Mouse (Mus musculus): ENCODE results near the gene Oprm1. TPM values are rescaled to one million over a fixed set of nuclear protein-coding genes. Genes with fewer than 3 reads are reported as not detected.

Gene Oprm1
- total RNA-seq, 4 experiments from 2014 or later: not detected

- no peak for DNase-seq (ENCODE audit: low spot score in 2 of 2)
Observed at GRCm38 (mm10) chr10:6890348-6891009, 132.2 kb downstream of the Oprm1 start.

- no peak for DNase-seq (ENCODE audit: low spot score in 2 of 2)
Observed at GRCm38 (mm10) chr10:6895796-6896195, 137.5 kb downstream of the Oprm1 start.

GRCm38 (mm10) chr10:6896659-6897303 lies 138.5 kb downstream of the Oprm1 start:
- DNase-seq (ENCODE audit: low spot score in 2 of 2): no peak

GRCm38 (mm10) chr10:6900126-6900525 lies 141.8 kb downstream of the Oprm1 start:
- DNase-seq (ENCODE audit: low spot score in 2 of 2): no peak

- DNase-seq (ENCODE audit: low spot score in 2 of 2): no peak
Observed at GRCm38 (mm10) chr10:6901819-6902393, 143.6 kb downstream of the Oprm1 start.

GRCm38 (mm10) chr10:6909763-6910162 lies 151.5 kb downstream of the Oprm1 start:
- no peak for DNase-seq (ENCODE audit: low spot score in 2 of 2)

- DNase-seq (ENCODE audit: low spot score in 2 of 2): no peak
Observed at GRCm38 (mm10) chr10:6915991-6916390, 157.7 kb downstream of the Oprm1 start.

- DNase-seq (ENCODE audit: low spot score in 2 of 2): no peak
Observed at GRCm38 (mm10) chr10:6916545-6917257, 158.4 kb downstream of the Oprm1 start.

GRCm38 (mm10) chr10:6926724-6927123 lies 168.4 kb downstream of the Oprm1 start:
- DNase-seq (ENCODE audit: low spot score in 2 of 2): no peak

- no peak for DNase-seq (ENCODE audit: low spot score in 2 of 2)
Observed at GRCm38 (mm10) chr10:6927600-6928223, 169.4 kb downstream of the Oprm1 start.

- no peak for DNase-seq (ENCODE audit: low spot score in 2 of 2)
Observed at GRCm38 (mm10) chr10:6928905-6929304, 170.6 kb downstream of the Oprm1 start.

GRCm38 (mm10) chr10:6930398-6930797 lies 172.1 kb downstream of the Oprm1 start:
- no peak for DNase-seq (ENCODE audit: low spot score in 2 of 2)

- no peak for DNase-seq (ENCODE audit: low spot score in 2 of 2)
Observed at GRCm38 (mm10) chr10:6930889-6931288, 172.6 kb downstream of the Oprm1 start.

GRCm38 (mm10) chr10:6934776-6935175 lies 176.5 kb downstream of the Oprm1 start:
- DNase-seq (ENCODE audit: low spot score in 2 of 2): no peak

- DNase-seq (ENCODE audit: low spot score in 2 of 2): no peak
Observed at GRCm38 (mm10) chr10:6936671-6937425, 178.5 kb downstream of the Oprm1 start.

GRCm38 (mm10) chr10:6953115-6953514 lies 194.8 kb downstream of the Oprm1 start:
- DNase-seq (ENCODE audit: low spot score in 2 of 2): no peak

- no peak for DNase-seq (ENCODE audit: low spot score in 2 of 2)
Observed at GRCm38 (mm10) chr10:6954533-6954932, 196.2 kb downstream of the Oprm1 start.

GRCm38 (mm10) chr10:6956357-6956756 lies 198.1 kb downstream of the Oprm1 start:
- DNase-seq (ENCODE audit: low spot score in 2 of 2): no peak

GRCm38 (mm10) chr10:6958791-6959190 lies 200.5 kb downstream of the Oprm1 start:
- DNase-seq (ENCODE audit: low spot score in 2 of 2): no peak

- DNase-seq (ENCODE audit: low spot score in 2 of 2): no peak
Observed at GRCm38 (mm10) chr10:6967588-6968242, 209.4 kb downstream of the Oprm1 start.

All from gastrocnemius, adult 8-10 months (tissue).